Mouse (Mus musculus): ENCODE results near the gene Slc8a1. TPM values are rescaled to one million over a fixed set of nuclear protein-coding genes. Genes with fewer than 3 reads are reported as not detected.

The Slc8a1 gene
- total and polyA plus RNA-seq, 2 experiments from 2014 or later: 71.6 to 875 TPM

GRCm38 (mm10) chr17:81363368-81363767 is 374.8 kb downstream of the Slc8a1 start:
- WGBS: 99% methylated on average over 2 of the region's 2 CpGs

GRCm38 (mm10) chr17:81360571-81360970 is 377.6 kb downstream of the Slc8a1 start:
- no peaks in the 10 kb centered on the region for H3K4me1 ChIP-seq (ENCODE audit: control insufficient read depth, insufficient read depth)
- H3K4me2 ChIP-seq (ENCODE audit: low read depth, low read length): no peak overlapping the region
- no peaks in the 10 kb centered on the region for H3K36me3 ChIP-seq (replicated peaks; ENCODE audit: control insufficient read depth, insufficient read depth, low read length)
- DNase-seq (ENCODE audit: low spot score) (no peak), ATAC-seq (ENCODE audit: insufficient read depth, low read depth) (no peak)
- no peaks in the 10 kb centered on the region for H3K27me3 ChIP-seq (ENCODE audit: control insufficient read depth, insufficient read depth, low read length)
- H3K9ac ChIP-seq (replicated peaks; ENCODE audit: low read depth, low read length): no peak overlapping the region
- WGBS: 71% methylated on average over 2 of the region's 2 CpGs
- peaks cover 7% of the 10 kb centered on the region; the same call in 1 of the 2 replicates for H3K9me3 ChIP-seq (replicated peaks; ENCODE audit: control insufficient read depth, low read length)
- H3K27ac ChIP-seq (ENCODE audit: low read depth): no peak overlapping the region
- no peak overlapping the region for H3K4me3 ChIP-seq (ENCODE audit: low read depth, low read length)
- TF ChIP-seq EP300 (IDR thresholded peaks at IDR 0.05; ENCODE audit: low read depth) (no peak), CTCF (IDR thresholded peaks at IDR 0.05; ENCODE audit: low read depth) (no peak)

More at GRCm38 (mm10) chr17:81363368-81363767, 374.8 kb downstream of the Slc8a1 start:
- no peak overlapping the region for H3K4me2 ChIP-seq (ENCODE audit: low read depth, low read length)
- H3K4me3 ChIP-seq (ENCODE audit: low read depth, low read length): no peak overlapping the region
- H3K4me1 ChIP-seq (ENCODE audit: control insufficient read depth, insufficient read depth): no peaks in the 10 kb centered on the region
- H3K9ac ChIP-seq (replicated peaks; ENCODE audit: low read depth, low read length): no peak overlapping the region
- H3K27me3 ChIP-seq (ENCODE audit: control insufficient read depth, insufficient read depth, low read length): no peaks in the 10 kb centered on the region
- DNase-seq (ENCODE audit: low spot score): no peak
- TF ChIP-seq CTCF (IDR thresholded peaks at IDR 0.05; ENCODE audit: low read depth) (no peak), EP300 (IDR thresholded peaks at IDR 0.05; ENCODE audit: low read depth) (no peak)
- ATAC-seq (ENCODE audit: insufficient read depth, low read depth): no peak
- no peak overlapping the region for H3K27ac ChIP-seq (ENCODE audit: low read depth)
- H3K36me3 ChIP-seq (replicated peaks; ENCODE audit: control insufficient read depth, insufficient read depth, low read length): no peaks in the 10 kb centered on the region
- H3K9me3 ChIP-seq (replicated peaks; ENCODE audit: control insufficient read depth, low read length): no peaks in the 10 kb centered on the region

DNA sequence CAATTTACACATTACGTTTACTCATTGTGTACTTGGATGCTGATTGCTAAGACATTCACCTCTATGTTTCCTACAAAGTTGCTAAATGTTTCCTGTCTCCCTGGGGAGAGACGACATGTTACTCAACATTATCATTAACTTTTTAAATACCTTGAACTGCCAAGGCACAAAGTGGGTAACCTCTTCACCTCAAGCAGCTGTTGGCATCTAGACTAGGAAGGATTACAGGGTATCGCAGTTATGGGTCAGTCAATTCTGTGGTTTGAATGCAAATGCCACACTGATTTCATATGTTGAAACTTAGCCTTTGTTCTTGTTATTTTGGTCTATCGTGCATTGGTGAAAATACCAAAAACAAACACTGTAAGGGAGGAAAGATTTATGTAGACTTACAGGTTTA is 378.1 kb downstream of the Slc8a1 start:
- no peak for DNase-seq (ENCODE audit: low spot score)
- WGBS: 73% methylated on average over 4 of the region's 4 CpGs
- Histone ChIP-seq H3K9me3 (replicated peaks; ENCODE audit: control insufficient read depth, low read length) (peaks cover 11% of the 10 kb centered on the region), H3K4me1 (ENCODE audit: control insufficient read depth, insufficient read depth) (no peaks in the 10 kb centered on the region), H3K4me2 (ENCODE audit: low read depth, low read length) (no peak overlapping the region), H3K4me3 (ENCODE audit: low read depth, low read length) (no peak overlapping the region), H3K27ac (ENCODE audit: low read depth) (no peak overlapping the region), H3K36me3 (replicated peaks; ENCODE audit: control insufficient read depth, insufficient read depth, low read length) (no peaks in the 10 kb centered on the region), H3K27me3 (ENCODE audit: control insufficient read depth, insufficient read depth, low read length) (no peaks in the 10 kb centered on the region), H3K9ac (replicated peaks; ENCODE audit: low read depth, low read length) (no peak overlapping the region)
- no peak for TF ChIP-seq EP300 (IDR thresholded peaks at IDR 0.05; ENCODE audit: low read depth)
- no peak for TF ChIP-seq CTCF (IDR thresholded peaks at IDR 0.05; ENCODE audit: low read depth)
- ATAC-seq (ENCODE audit: insufficient read depth, low read depth): no peak

DNA sequence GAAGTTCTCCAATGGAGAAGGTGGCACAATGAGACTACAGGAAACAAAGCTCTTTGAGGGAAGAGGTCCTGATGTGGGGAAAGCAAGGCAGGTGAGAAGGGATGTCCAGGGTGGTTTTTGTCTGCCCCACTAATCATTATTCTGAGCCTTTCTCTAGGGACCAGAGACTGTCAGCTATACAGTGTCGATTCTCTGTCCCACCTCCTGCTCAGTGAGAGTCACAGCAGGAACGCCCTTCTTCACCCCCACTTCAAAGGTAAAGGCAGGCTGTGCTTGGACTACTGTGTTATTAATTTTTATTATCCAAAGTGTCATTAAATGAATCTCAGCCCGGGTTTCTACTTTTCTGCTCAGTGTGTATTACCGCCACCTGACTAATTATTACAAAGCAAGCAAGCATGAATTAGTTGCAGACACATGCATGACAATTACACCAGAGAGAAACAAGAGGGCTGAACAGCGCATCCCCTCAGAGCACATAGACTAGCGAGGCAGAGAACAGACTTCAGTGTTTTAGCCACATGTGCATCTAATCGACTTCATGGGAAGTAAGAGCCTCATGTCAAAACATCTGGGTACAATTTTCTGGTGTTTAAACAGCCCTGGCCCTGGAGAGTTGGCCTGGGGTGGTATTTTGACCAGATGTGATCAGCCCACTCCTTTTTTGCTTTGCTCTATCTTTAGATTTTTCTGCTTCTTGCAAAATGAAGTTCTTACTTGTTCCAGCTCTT is 402.0 kb downstream of the Slc8a1 start:
- ATAC-seq (ENCODE audit: insufficient read depth, low read depth): no peak
- H3K27me3 ChIP-seq (ENCODE audit: control insufficient read depth, insufficient read depth, low read length): no peaks in the 10 kb centered on the region
- no peak overlapping the region for H3K4me2 ChIP-seq (ENCODE audit: low read depth, low read length)
- no peaks in the 10 kb centered on the region for H3K4me1 ChIP-seq (ENCODE audit: control insufficient read depth, insufficient read depth)
- DNase-seq (ENCODE audit: low spot score): no peak
- no peak for TF ChIP-seq EP300 (IDR thresholded peaks at IDR 0.05; ENCODE audit: low read depth)
- TF ChIP-seq CTCF (IDR thresholded peaks at IDR 0.05; ENCODE audit: low read depth): no peak
- H3K36me3 ChIP-seq (replicated peaks; ENCODE audit: control insufficient read depth, insufficient read depth, low read length): no peaks in the 10 kb centered on the region
- H3K27ac ChIP-seq (ENCODE audit: low read depth): no peak overlapping the region
- WGBS: 82% methylated on average over 7 of the region's 7 CpGs
- H3K4me3 ChIP-seq (ENCODE audit: low read depth, low read length): no peak overlapping the region
- H3K9me3 ChIP-seq (replicated peaks; ENCODE audit: control insufficient read depth, low read length): no peaks in the 10 kb centered on the region
- H3K9ac ChIP-seq (replicated peaks; ENCODE audit: low read depth, low read length): no peak overlapping the region

- 55% methylated on average over 1 of the region's 1 CpGs for WGBS
- ATAC-seq (ENCODE audit: insufficient read depth, low read depth): no peak
- TF ChIP-seq EP300 (IDR thresholded peaks at IDR 0.05; ENCODE audit: low read depth): no peak
- TF ChIP-seq CTCF (IDR thresholded peaks at IDR 0.05; ENCODE audit: low read depth): no peak
These were observed 402.7 kb downstream of the Slc8a1 start for GRCm38 (mm10) chr17:81335526-81335925.

More at GRCm38 (mm10) chr17:81335526-81335925, 402.7 kb downstream of the Slc8a1 start:
- H3K4me3 ChIP-seq (ENCODE audit: low read depth, low read length): no peak overlapping the region
- DNase-seq (ENCODE audit: low spot score): no peak
- no peaks in the 10 kb centered on the region for H3K9me3 ChIP-seq (replicated peaks; ENCODE audit: control insufficient read depth, low read length)
- no peaks in the 10 kb centered on the region for H3K27me3 ChIP-seq (ENCODE audit: control insufficient read depth, insufficient read depth, low read length)
- no peaks in the 10 kb centered on the region for H3K4me1 ChIP-seq (ENCODE audit: control insufficient read depth, insufficient read depth)
- no peak overlapping the region for H3K4me2 ChIP-seq (ENCODE audit: low read depth, low read length)
- no peak overlapping the region for H3K27ac ChIP-seq (ENCODE audit: low read depth)
- no peaks in the 10 kb centered on the region for H3K36me3 ChIP-seq (replicated peaks; ENCODE audit: control insufficient read depth, insufficient read depth, low read length)
- no peak overlapping the region for H3K9ac ChIP-seq (replicated peaks; ENCODE audit: low read depth, low read length)

All from heart, postnatal 0 days (tissue).